Mouse (Mus musculus) MEL-GATA-1-ER (cell line): ENCODE results near the gene Tnk1.

Experiments used
- DNase-seq: peaks from one replicate; pipeline ENCODE4 v3.0.0-alpha.2; 2012; ENCODE audit warnings: low read depth; ENCODE audit errors: extremely low read depth

Tnk1 gene

GRCm38 (mm10) chr11:69858113-69858998 is at the start of gene Tnk1:
Tnk1 (minus strand) TSS chr11:69858730.
- no peak for DNase-seq

DNA sequence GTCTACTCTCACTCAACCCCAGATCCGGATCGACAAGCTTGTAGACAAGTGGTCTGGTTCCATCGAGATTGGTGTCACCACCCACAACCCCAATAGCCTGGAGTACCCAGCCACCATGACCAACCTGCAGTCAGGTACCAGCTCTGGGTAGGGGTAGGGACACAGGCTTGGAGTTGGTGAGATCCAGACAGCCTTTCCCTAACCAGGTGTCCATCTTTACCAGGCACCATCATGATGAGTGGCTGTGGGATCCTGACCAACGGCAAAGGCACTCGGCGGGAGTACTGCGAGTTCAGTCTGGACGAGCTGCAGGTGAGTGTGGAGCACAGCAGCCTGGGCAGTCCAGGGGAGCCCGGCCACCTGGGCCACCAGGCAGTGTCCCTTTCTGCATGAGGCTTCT is 45.8 kb upstream of the Tnk1 start:
- DNase-seq = no peak

GRCm38 (mm10) chr11:69902972-69903371 is 44.4 kb upstream of the Tnk1 start:
- DNase-seq = no peak

DNA sequence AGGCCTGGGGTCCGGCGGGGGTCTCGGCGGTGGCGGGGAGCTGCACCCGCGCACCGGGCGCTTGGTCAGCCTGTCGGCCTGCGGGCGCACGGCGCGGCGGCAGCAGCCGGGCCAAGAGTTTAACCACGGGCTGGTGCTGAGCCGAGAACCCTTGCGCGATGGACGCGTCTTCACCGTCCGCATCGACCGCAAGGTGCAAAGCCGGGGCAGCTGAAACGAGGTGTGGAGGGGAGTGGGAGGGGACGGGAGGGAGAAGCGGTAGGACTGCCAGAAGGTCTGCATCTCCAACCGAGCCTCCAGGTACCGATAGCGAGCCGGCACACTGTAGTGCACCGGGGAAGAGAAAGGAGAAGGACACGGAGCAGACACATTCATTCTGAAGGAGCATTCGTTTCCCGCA is 43.5 kb upstream of the Tnk1 start:
- DNase-seq = no peak

GRCm38 (mm10) chr11:69901406-69901846 is 42.9 kb upstream of the Tnk1 start:
- peak; percentile 98 for DNase-seq

- DNase-seq = peak; percentile 94
Measured at GRCm38 (mm10) chr11:69900471-69901405, 42.2 kb upstream of the Tnk1 start, which contains the start of the genes 2810408A11Rik and Neurl4. 2810408A11Rik (minus strand) TSS chr11:69900987. Neurl4 (plus strand) TSS chr11:69901072.

GRCm38 (mm10) chr11:69899870-69900269 is 41.3 kb upstream of the Tnk1 start:
- no peak for DNase-seq

- DNase-seq = no peak
Measured at GRCm38 (mm10) chr11:69895291-69895690, 36.8 kb upstream of the Tnk1 start, which contains the start of gene Acap1. Acap1 (minus strand) TSS chr11:69895539.

DNA sequence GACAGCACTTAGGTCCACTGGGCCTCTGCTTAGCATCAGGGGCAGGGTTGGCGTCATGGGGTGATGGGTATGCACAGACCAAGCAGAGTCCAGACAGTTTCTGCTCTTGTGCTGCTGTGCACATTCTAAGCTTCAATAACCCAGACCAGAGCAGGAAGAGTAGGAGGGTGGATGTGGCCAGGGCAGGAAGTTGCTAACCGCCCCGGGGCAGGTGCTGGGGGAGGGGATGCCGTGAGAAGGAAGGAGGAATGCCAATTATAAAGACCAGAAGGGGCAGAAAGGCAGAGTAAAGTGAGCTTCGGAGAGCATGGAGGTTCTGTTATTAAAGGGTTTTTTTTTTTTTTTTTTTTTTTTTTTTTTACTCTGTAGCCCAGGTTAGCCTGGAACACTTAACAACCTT is 36.1 kb upstream of the Tnk1 start:
- DNase-seq = no peak

GRCm38 (mm10) chr11:69891482-69891881 is 33.0 kb upstream of the Tnk1 start:
- DNase-seq = no peak

DNA sequence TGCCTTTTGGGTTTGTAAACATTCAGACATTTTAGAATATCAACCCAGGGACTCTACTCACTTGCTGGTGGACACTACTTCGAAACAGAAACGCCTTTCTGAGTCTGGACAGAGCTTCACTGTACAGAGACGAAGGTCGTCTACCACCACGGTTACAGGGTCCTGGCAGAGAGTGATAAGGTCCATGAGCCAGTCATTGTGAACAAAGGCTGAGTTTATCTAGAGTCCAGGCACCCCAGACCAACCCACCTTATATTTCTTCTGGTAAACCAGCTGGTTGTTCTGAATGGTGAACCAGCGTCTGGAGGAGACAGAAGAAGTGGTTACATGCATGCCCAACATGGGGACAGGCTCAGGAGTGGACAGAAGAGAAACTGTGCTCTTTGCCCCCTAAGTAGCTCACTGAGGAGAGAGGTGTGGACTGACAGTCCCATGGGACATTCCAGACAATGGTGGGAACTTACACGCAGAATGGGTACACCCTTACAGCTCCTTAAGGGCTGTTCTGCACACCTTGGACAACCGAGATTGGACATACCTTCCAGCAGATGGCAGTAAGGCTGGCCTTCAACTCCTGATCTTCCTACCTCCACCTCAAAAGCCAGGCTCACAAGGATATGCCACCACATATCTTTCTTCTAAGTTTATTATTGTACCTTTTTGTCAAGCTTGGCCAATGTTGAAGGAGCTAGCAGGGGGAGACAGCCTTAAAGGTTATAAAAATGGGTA is 28.5 kb upstream of the Tnk1 start:
- DNase-seq = no peak

DNA sequence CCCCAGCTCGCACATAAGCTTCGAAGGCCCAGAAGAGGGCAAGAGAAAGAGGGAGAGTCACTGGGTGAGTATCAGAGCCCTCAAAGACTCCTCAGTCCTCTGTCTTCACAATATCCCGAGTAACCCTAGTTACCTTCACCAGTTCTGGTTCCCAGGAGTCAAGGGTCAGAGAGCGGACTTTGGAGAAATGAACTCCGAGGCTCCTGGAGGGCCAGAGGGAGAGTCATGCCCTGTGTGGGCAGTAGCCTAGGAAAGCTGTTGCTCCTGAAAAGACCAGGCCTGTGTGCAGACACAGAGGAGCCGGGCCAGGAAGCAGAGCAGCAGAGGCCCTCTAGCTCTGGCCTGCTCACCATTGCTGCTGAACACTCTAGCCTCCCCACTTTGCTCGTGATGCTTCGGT is 26.1 kb upstream of the Tnk1 start:
- DNase-seq = no peak

GRCm38 (mm10) chr11:69884240-69884639 is 25.7 kb upstream of the Tnk1 start:
- no peak for DNase-seq

- DNase-seq = no peak
Measured at GRCm38 (mm10) chr11:69883527-69884151, 25.1 kb upstream of the Tnk1 start.

DNA sequence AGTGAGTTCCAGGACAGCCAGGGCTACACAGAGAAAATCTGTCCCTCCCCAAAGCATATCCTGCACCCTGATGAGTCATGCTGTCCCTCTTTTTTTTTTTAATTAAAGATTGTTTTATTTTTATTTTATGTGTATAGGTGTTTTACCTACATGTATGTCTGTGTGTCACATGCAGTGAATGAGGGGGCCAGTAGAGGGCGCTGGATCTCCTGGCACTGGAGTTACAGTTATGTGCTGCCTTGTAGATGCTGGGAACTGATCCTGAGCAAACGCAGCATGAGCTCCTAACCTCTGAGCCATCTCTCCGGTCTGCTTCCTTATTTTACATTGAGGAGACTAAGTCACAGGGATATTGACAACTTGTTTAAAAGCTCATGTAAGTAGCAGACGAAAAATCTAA is 24.5 kb upstream of the Tnk1 start:
- no peak for DNase-seq

GRCm38 (mm10) chr11:69881787-69882670 is 23.5 kb upstream of the Tnk1 start:
- no peak for DNase-seq

DNA sequence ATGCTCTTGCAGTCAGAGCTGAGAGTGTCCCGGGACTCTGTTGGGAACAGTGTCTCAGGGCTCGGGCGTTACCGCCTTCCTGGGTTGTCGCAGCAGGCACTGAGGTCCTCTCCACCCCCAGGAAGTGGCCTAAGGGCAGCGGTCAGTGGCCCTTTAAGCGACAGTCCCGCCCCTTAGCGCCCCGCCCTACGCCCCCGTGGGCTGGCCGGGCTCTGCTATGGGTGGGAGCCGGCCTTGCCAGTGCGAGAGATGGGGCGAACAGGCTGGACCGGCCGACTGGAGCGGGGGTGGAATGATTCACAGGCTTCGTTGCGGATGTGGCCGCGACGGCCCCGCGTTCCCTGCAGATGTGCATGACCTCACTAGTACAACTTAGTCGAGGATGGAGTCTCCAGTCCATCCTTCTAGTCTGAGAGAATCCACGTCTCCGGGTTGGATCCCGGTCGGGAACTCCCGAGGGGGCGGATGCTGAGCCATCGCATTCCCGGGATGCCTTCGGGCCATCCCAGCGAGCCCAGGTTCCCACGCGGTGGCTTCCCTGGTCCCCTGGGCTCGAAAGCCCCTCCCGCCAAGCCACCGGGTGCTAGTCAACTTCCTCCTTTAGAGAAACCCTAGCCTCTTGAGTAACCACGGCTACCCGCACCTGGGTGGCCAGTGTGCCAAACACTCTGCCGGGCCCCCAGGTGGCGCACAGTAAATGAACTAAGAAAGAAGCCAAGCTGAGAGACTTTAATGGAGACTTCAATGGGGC is 22.5 kb upstream of the Tnk1 start, which contains the start of gene Kctd11:
TSS of gene Kctd11 (minus strand) at position 554 of the 751 bp plus-strand sequence.
- DNase-seq = no peak

GRCm38 (mm10) chr11:69880506-69880852 is 21.9 kb upstream of the Tnk1 start:
- DNase-seq = no peak

- DNase-seq = no peak
Measured at GRCm38 (mm10) chr11:69879711-69880110, 21.2 kb upstream of the Tnk1 start.
